Mouse (Mus musculus) forelimb bud, embryonic 11.5 days (tissue): ENCODE measurements around the gene Mamld1.
"Not testable (repeated sequence)": the region's sequence is repeated elsewhere in the genome, so short reads cannot be mapped to it uniquely, and the experiment has no call there.

Experiments used
- DNase-seq: peaks from one replicate; pipeline ENCODE4 v3.0.0-alpha.2; 2012; ENCODE audit warnings: low read depth, low spot score

The Mamld1 gene

DNA sequence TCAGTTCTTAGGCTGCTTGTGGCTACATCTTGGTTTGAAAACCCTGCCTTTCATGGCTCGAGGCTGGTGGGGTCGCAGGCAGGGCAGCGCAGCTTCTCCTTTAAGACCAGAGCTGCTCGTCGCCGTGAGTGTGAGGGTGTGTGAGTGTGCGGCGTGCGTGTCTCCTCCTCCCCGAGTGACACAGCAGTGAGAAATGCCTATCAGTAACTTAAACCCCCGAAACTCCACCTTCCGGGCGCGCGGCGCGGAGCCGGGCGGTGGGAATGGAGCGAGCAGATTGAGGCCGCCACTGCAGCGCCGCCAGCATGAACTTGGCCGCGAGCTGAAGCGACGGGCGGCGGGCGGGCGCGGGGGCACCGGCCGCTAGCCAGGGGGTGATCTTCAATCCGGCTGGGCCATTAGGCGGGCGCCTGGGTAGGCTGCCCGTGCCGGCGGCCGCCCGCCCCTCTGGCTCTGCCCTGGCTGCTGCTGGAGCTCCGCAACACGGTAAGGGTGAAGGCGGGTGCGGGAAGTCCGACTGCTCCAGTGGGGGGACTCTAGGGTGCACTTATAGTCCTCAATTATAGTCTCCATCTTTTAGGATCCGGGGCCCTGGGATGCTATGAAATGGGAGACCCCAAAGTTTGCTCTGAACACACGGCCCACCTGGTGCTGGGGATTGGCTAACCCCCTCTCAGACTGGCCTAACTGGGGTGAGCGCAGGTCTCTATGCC lies at the start of gene Mamld1:
TSS of gene Mamld1 (plus strand) at position 393 of the 713 bp plus-strand sequence.
- peak; percentile 33 for DNase-seq

DNA sequence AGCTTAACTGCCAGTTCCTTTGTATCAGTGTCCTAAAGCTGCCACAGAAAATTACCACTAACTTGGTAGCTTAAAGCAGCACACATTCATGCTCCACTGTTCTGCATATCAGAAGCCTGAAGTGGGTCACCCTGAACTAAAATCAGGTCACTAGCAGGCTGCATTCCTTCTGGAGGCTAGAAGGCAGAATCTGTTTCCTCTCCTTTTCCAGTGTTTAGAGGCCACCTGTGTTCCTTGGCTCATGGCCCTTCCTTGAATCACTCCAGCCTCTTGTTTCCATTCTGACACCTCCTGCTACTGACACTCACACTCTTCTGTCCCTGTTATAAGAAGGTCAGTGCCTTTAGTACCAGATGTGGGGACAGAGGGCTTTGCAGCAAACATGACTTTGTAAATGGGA lies 25.3 kb upstream of the Mamld1 start:
- no peak for DNase-seq

- DNase-seq: no peak
Observed at GRCm38 (mm10) chrX:71028007-71028406, 22.0 kb upstream of the Mamld1 start.

DNA sequence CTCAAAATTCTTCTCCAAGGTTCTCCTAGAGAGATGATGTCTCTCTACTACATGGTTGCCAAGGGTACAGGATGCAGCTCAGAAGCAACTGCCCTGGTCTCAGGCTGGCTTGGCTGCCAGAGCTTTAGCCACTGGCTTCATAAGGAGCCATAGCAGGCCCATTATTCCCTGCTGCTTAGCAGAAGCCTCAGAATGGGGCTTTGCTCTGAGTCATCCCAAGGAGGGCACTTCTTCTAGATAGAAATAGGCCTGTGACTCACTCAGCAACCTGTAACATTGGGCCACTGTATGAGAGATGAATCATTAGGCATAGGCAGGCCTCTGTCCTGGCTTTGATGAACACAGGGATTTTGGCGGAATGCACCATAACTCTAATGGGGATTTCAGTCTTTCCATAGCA lies 21.1 kb upstream of the Mamld1 start:
- not testable (repeated sequence) for DNase-seq

- DNase-seq: no peak
Observed at GRCm38 (mm10) chrX:71050677-71051311, 738 bp downstream of the Mamld1 start.

DNA sequence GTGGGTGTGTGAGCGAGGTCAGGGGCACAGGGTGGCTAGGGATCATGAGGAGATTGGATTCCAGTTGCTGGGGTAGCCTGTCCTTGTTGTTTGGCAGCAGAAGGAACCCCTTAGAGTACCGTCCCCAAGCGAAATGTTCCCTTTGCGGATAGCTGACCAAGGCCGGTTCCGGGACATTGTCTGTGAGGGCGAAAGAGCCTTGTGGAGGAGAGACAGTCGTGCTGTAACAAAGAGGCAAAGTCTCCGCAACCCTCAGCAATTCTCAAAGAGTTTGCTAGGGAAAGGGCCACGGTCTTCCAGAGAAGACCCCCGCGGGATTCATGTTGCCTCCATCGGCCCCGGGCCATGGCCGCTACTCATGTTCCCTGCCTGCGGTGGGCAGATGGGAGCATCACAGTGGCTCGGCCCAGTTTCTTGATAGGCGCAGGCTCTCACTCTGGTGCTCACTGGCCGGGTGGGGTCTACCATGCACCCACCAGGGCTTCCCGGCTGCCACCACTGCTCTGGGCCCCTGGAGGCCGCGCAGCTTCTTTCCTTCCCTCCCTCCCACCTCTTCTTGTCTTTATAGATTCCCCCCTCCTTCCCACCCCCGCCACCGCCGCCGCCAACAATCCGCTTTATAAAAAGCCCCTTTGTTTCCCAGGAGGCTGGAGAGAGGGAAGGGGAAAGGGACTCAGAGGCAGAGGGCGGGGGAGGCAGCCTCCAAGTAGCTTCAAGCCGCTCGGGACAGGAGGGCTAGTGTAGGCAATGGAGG lies 1.5 kb downstream of the Mamld1 start:
- DNase-seq: no peak

GRCm38 (mm10) chrX:71052115-71052478 lies 2.0 kb downstream of the Mamld1 start:
- DNase-seq: peak; percentile 40

DNA sequence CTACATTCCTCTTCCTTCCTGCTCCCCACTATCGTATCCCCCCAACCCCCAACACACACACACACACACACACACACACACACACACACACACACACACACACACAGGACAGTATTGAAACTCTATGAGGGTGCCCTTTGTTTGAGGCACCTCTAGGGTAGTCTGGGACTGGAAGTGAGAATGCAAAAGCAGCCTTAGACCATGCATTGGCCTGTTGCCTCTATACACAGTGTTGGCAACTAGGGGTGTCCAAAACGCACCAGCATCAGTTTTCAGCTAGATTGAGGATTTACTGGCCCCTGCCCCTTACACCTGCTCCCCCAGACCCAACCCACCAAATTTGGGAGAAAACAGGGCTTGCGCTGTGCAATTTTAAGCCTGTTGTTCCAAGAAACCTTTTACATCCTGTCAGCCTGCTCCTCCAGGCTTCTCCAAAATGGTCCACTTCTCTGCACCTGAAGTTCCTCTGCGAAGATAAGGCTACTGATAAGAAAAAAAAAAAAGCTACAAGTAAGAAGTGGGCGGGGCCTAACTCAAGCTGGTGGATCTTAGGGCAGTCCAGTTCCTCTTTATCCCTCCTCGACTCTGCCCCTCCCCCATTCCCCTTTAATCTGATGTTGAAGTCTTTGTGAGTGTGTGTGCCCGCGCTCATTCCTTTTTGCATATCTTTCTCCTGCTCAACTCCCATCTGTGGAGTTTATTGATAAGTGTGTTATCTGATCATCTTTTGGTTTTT lies 2.6 kb downstream of the Mamld1 start:
- no peak for DNase-seq

DNA sequence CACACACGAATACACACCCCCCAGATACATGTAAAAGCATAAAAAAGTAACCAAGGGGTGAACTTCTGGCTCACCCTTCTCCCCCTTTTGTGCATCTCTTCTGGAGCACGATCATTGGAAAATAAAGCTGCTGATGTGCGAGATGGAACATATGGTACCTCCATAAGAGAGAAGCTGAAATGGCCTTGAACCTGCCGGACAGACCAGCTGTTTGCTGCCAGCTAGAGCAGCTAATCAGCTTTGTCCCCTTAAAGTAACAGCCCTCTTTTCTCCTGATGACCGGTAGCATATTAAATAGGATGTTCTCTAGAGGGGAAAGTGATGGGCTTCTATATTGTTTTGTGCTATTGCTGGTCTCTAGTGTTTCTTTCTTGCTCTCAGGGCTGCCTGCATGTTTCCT lies 3.2 kb downstream of the Mamld1 start:
- no peak for DNase-seq

DNA sequence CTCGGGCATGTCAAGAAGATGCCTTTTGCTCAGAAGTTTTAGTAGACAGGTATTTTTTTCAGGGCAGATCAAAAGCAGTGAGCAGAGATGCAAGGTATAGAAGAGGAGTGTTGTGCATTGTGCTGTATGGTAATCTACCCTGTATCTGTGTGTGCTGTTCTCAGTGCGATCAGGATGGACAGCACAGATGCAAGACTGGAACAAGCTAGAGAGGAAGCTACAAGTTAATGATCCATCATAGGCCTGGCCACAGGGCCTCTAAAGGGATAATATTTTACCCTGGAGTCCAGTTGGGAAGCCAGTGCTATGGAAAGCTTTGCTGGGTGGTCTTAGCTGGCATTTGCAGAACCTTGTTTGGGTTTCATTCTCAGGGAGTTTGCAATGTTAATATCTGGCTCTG lies 6.9 kb downstream of the Mamld1 start:
- no peak for DNase-seq

DNA sequence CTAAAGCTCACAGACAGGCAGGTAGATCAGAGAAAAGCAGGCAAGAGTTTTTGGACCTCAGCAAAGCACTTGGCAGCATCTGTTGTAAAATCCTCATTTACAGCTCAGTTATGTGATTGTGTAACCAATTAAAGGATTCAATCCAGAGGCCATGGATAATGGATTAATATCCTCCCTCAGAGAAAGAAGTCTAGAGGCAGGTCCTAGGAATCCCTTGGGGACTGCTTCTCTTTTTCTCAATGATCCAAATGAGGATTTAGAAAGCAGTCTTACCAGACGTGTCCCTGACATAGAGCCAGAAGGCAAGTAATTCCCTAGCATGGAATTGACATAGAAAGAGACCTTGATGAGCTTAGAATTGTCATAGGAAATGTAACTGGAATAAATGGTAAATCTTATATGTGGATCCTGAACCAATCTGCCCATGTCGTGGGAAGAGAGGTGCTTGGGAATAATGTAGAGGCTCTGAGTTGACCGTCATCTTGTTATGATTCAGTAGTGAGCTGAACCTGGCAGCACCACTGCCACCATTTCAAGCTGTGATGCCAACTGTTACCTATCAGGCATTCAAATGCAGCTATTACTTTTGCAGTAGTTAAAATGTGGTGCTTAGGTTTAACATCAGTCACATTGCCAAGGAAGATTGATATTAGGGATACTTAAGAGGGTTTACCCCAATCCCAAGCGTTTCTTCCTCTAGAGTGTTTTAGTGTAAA lies 35.2 kb downstream of the Mamld1 start:
- DNase-seq: no peak

GRCm38 (mm10) chrX:71087370-71088079 lies 37.5 kb downstream of the Mamld1 start:
- DNase-seq: no peak

GRCm38 (mm10) chrX:71088080-71088414 lies 38.0 kb downstream of the Mamld1 start:
- DNase-seq: no peak

DNA sequence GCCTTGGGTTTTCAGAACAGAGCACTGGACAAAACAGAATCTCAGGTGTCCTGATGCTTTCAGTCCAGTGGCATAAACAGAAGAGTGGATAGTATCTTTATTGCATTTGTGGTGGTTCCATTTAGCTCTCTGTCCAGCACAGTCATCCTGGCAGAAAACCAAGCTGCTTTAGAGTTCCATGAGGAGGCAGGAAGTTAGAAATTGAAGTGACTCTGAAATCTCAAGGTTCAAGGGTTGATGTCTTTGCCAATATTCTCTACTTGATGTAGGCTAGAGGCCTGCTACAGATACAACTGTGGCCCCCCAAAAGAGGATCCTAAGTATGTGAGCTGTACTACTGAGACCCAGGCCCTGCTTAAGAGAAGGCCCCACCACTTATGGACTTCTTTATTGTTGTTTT lies 55.8 kb downstream of the Mamld1 start:
- DNase-seq: no peak

- no peak for DNase-seq
Observed at GRCm38 (mm10) chrX:71106392-71106791, 56.3 kb downstream of the Mamld1 start.

DNA sequence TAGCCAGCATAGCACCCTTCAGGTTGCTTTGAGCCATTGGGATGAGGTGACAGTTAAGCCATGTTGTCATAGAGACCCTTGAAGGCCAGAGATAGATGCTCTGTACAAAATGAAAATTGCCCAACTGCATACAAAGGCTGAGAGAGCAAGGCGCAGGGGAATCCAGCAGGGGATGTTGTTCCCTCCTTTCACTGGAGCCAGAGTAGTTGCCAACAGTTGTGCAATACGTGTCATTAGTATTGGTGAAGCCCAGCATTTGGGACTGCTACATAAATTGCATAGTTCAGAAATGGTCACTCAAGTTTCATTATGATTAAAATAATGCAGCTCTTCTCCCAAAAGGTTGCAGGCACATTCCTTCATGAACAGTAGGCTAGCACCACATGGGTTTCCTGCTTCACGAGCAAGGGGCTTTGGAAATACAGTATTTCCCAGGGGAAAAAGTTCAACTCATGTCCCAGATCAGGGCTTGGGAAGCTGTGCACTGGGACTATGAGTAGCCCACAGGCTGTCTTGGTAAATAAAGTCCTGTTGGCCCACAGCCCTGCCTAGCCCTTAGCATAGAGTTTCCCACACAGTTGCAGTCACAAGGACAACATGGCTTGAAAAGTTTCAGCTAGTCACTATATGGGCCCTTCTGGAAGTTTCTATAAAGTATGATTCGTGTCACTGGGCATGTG lies 58.1 kb downstream of the Mamld1 start:
- DNase-seq: no peak

- DNase-seq: no peak
Observed at GRCm38 (mm10) chrX:71110333-71110732, 60.3 kb downstream of the Mamld1 start.

DNA sequence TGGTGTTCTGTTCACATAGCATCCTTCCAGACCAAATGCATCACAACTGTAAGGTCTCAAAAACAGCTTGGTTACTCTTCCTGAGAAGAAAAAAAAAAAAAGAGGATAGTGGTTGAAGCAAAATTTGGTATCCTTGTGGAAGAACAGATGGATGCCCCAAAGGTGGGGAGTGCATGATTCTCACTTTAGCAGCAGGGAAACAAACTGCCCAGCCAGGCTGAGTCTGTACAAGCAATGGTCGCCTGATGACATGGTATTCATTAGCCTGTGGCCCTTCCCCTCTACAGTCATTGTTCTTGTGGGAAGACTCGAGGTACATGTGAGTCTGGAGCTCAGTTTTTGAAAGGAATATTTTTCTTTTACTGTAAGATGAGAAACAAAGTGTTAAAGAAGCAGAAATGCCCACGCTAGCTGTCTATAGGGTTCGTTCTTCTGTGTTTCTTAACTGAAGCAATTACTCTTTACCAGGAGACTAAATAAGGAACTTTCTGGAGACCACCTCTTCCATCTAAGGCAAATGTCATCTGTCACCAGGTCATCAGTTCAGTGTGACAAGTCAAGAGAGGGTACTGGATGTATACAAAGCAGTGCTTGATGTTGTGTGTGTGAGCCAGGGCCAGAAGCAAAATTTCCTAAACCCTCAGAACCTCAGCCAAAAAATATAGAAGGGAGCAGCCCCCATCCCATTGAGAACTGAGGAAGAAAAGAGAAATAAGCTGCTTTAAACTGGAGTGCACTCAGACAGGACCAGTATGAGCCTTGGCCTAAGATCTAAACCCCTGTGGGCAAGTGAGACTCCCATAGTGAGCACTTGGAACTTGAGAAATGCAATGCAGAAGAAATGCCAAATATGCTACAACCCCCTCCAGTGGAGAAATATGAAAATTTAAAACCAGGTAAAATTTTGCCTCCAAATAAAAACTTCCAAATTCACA lies 72.6 kb downstream of the Mamld1 start:
- no peak for DNase-seq

- no peak for DNase-seq
Observed at GRCm38 (mm10) chrX:71125013-71125412, 75.0 kb downstream of the Mamld1 start.
